Mouse (Mus musculus) limb, embryonic 15.5 days (tissue): ENCODE measurements around the gene Gstp1. TPM values are rescaled to one million over a fixed set of nuclear protein-coding genes. Genes with fewer than 3 reads are reported as not detected.

Experiments
- ATAC-seq: fragments of 200-750 bp; cut with Nextera tagmentation; 2 replicates; pipeline ENCODE4 v1.8.0; 2017; ENCODE audit warnings: low read depth, moderate TSS enrichment; ENCODE audit not compliant: insufficient number of reproducible peaks, low FRiP score, low TSS enrichment
- H3K27ac ChIP-seq: fragments of 300-500 bp; sonication (generic); 2 replicates; pipeline ENCODE4 v1.5.1; 2015; ENCODE audit warnings: moderate library complexity, mild to moderate bottlenecking, inconsistent platforms
- H3K27me3 ChIP-seq: fragments of 300-500 bp; sonication (generic); 2 replicates; pipeline ENCODE4 v1.6.1; 2015; ENCODE audit warnings: inconsistent platforms
- H3K36me3 ChIP-seq: fragments of 300-500 bp; sonication (generic); 2 replicates; pipeline ENCODE4 v1.6.1; 2015; ENCODE audit warnings: inconsistent platforms
- H3K4me1 ChIP-seq: fragments of 300-500 bp; sonication (generic); 2 replicates; pipeline ENCODE4 v1.6.1; 2015; ENCODE audit warnings: inconsistent platforms
- H3K4me2 ChIP-seq: fragments of 300-500 bp; sonication (generic); 2 replicates; pipeline ENCODE4 v1.6.1; 2015; ENCODE audit warnings: mild to moderate bottlenecking, inconsistent platforms
- H3K4me3 ChIP-seq: fragments of 300-500 bp; sonication (generic); 2 replicates; pipeline ENCODE4 v1.5.1; 2015; ENCODE audit warnings: mild to moderate bottlenecking, inconsistent platforms
- H3K9ac ChIP-seq: fragments of 300-500 bp; sonication (generic); 2 replicates; pipeline ENCODE4 v1.6.1; 2015; ENCODE audit warnings: inconsistent platforms
- H3K9me3 ChIP-seq: fragments of 300-500 bp; sonication (generic); 2 replicates; pipeline ENCODE4 v1.6.1; 2016; ENCODE audit warnings: inconsistent platforms
- WGBS: fragments of 180-500 bp; shearing (Covaris S2); methylation state at CpG from one replicate; pipeline ENCODE4 v1.1.7; 2015; 5-methylcytosine and 5-hydroxymethylcytosine counted together
- polyA plus RNA-seq: library from polyadenylated mRNA; unstranded; fragments of >200 nt; fragmentation: Nextera tagmentation; extraction: Ambion mirVana; gene quantifications from 2 replicates; pipeline ENCODE4 v1.2.1, GENCODE M21; 2015

Gene Gstp1
- polyA plus RNA-seq = 488 and 537 TPM in 2 replicates

- peak; percentile 81 for ATAC-seq
- H3K4me2 ChIP-seq = peak within 1 kb of the TSS; percentile 66
- no peaks in the 10 kb centered on the region for H3K9me3 ChIP-seq
- peaks cover 7% of the 10 kb centered on the region for H3K36me3 ChIP-seq
- peak within 1 kb of the TSS; percentile 74 for H3K4me3 ChIP-seq
- H3K27me3 ChIP-seq = no peaks in the 10 kb centered on the region
- H3K27ac ChIP-seq = peak within 1 kb of the TSS; percentile 83
- H3K9ac ChIP-seq = peak within 1 kb of the TSS; percentile 82
- WGBS = 0% methylated on average over 26 of the region's 26 CpGs
- H3K4me1 ChIP-seq = peaks cover 14% of the 10 kb centered on the region
Observed at GRCm38 (mm10) chr19:4037788-4038232, at the start of gene Gstp1. TSS of gene Gstp1 (minus strand) at chr19:4037985.

GRCm38 (mm10) chr19:4087090-4087489, 49.3 kb upstream of the Gstp1 start:
- no peaks in the 10 kb centered on the region for H3K4me1 ChIP-seq
- 0 out of 2 replicates have a peak, but pooled peaks cover 12% of the 10 kb centered on the region for H3K27me3 ChIP-seq
- H3K9ac ChIP-seq = no peak overlapping the region
- H3K4me2 ChIP-seq = no peak overlapping the region
- no peak overlapping the region for H3K27ac ChIP-seq
- WGBS = 84% methylated on average over 5 of the region's 5 CpGs
- no peak overlapping the region for H3K4me3 ChIP-seq
- H3K36me3 ChIP-seq = no peaks in the 10 kb centered on the region
- no peaks in the 10 kb centered on the region for H3K9me3 ChIP-seq
- no peak for ATAC-seq

DNA sequence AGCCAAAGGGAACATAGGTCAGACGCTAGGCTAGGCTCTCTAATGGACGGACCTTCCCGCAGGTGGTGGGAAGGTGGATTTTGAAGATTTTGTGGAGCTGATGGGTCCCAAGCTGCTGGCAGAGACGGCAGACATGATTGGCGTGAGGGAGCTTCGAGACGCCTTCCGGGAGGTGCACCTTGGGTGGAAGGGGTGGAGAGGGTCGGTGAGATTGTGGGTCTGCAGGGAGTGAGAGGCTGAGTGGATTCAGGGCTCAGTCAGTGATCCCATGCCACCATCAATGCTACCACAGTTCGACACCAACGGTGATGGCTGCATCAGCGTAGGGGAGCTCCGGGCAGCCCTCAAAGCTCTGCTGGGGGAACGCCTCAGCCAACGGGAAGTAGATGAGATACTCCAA, 48.4 kb upstream of the Gstp1 start:
- no peak for ATAC-seq
- no peak overlapping the region for H3K27ac ChIP-seq
- 91% methylated on average over 15 of the region's 15 CpGs for WGBS

DNA sequence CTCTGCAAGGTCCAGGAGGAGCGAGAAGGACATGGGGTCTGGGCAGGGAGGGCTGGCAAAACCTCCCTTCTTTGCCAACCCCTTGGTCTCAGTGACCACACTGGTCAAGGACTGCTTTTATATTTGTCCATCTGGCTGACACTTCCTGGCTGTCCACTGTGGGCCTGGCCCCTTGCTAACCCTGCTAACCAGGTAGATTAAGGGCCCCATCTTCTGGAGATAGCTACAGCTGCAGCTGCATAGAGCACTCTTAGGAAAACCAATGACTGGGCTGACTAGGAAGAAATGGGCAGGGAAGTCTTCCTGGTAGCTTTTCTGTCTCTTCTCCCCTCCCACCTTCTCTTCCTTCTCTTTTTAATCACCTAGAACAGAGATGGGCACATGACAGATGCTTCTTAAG, 47.2 kb upstream of the Gstp1 start:
- H3K27me3 ChIP-seq = 0 out of 2 replicates have a peak, but pooled peaks cover 12% of the 10 kb centered on the region
- H3K4me2 ChIP-seq = no peak overlapping the region
- no peak overlapping the region for H3K9ac ChIP-seq
- no peak for ATAC-seq
- H3K36me3 ChIP-seq = no peaks in the 10 kb centered on the region
- H3K4me1 ChIP-seq = no peaks in the 10 kb centered on the region
- 100% methylated on average over 1 of the region's 1 CpGs for WGBS
- H3K9me3 ChIP-seq = no peaks in the 10 kb centered on the region
- H3K27ac ChIP-seq = no peak overlapping the region
- no peak overlapping the region for H3K4me3 ChIP-seq

More for the DNA sequence above, 48.4 kb upstream of the Gstp1 start:
- Histone ChIP-seq H3K4me3 (no peak overlapping the region), H3K4me2 (no peak overlapping the region), H3K36me3 (no peaks in the 10 kb centered on the region), H3K9me3 (no peaks in the 10 kb centered on the region), H3K9ac (no peak overlapping the region), H3K27me3 (0 out of 2 replicates have a peak, but pooled peaks cover 12% of the 10 kb centered on the region), H3K4me1 (no peaks in the 10 kb centered on the region)

DNA sequence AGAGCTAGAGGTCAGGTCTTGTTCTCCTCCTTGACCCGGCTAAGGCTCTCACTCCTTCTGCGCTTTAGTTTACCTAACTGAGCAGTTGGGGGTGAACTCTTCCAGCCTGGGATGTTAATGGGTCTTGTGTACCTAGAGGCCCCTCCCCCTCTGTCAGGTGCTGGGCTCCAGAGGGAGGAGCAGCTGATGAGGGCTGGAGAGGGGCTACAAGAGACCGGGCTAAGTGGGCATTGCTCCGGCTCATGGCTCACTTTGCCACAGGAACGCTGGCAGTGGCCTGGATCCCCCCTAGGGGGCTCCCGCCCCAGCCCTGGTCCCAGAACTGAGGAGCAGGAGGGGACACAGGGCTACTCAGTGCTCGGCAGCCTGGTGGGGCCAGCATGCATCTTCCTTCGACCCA, 46.0 kb upstream of the Gstp1 start:
- no peaks in the 10 kb centered on the region for H3K4me1 ChIP-seq
- 30% methylated on average over 8 of the region's 8 CpGs for WGBS
- no peak overlapping the region for H3K4me3 ChIP-seq
- no peaks in the 10 kb centered on the region for H3K36me3 ChIP-seq
- 0 out of 2 replicates have a peak, but pooled peaks cover 7% of the 10 kb centered on the region for H3K27me3 ChIP-seq
- no peak overlapping the region for H3K9ac ChIP-seq
- no peak overlapping the region for H3K27ac ChIP-seq
- no peak overlapping the region for H3K4me2 ChIP-seq
- no peaks in the 10 kb centered on the region for H3K9me3 ChIP-seq
- no peak for ATAC-seq

- 84% methylated on average over 7 of the region's 7 CpGs for WGBS
- H3K9ac ChIP-seq = no peak overlapping the region
- H3K36me3 ChIP-seq = no peaks in the 10 kb centered on the region
- H3K4me2 ChIP-seq = no peak overlapping the region
- H3K9me3 ChIP-seq = no peaks in the 10 kb centered on the region
- 0 out of 2 replicates have a peak, but pooled peaks cover 7% of the 10 kb centered on the region for H3K27me3 ChIP-seq
- no peak for ATAC-seq
- H3K27ac ChIP-seq = no peak overlapping the region
- H3K4me3 ChIP-seq = no peak overlapping the region
- H3K4me1 ChIP-seq = no peaks in the 10 kb centered on the region
Observed at GRCm38 (mm10) chr19:4083316-4083715, 45.5 kb upstream of the Gstp1 start.

DNA sequence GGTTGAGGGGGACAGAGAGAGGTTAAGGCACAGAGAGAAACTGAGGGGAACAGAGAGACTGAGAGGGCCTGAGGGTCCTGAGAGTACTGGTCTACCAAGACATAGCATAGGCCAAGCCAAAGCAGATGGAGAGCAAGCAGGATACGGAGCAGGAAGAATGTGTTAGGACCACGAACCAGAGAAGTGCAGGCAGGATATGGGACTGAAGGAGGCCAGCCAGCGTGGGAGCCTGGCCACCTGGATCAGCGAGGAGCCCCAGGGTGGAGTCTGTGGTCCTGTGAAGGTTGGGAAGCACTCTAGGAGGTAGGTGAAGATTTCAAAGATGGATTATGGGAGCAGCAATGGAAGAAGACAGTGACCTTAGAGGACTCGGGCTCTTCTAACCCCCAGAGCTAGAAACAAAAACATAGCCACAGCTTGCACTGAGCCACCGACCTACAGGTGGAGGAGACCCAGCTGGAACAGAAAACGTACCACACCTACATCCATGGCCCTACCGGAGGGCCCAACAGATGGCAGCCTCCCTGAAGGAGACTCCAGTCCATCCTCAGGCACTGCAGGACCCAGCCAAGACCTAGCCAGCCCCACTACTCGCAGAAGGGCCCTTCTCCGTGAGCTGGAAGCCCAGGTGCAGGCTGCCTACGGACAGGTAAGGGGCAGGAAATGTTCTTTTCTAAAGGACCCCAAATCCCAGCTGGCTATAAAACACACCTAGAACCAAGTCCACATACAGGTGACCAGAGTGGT, 44.6 kb upstream of the Gstp1 start:
- Histone ChIP-seq H3K4me2 (no peak overlapping the region), H3K27me3 (0 out of 2 replicates have a peak, but pooled peaks cover 7% of the 10 kb centered on the region), H3K4me1 (no peaks in the 10 kb centered on the region), H3K36me3 (no peaks in the 10 kb centered on the region), H3K9me3 (no peaks in the 10 kb centered on the region), H3K27ac (no peak overlapping the region), H3K9ac (no peak overlapping the region), H3K4me3 (no peak overlapping the region)
- 80% methylated on average over 11 of the region's 11 CpGs for WGBS
- ATAC-seq = no peak

DNA sequence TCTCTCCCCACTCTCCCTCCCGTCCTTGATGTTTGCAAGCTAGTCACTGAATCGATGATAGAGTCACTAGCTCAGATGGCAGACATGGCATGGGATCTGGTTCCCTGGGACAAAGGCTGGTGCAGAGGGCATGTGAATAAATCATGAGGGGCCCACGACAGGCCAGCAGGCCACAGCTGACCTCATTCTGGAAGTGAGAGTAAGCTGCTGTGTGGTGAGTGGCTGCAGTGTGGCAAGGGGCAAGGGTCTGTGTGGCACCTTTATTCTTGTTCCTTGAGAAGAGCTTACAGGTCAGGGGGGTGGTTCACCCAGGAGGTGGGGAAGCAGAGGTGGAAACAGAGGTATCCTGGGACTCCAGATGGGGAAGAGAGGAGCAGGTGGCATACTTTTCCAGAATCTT, 43.6 kb upstream of the Gstp1 start, which contains the start of gene Cabp2:
Cabp2 (plus strand) TSS at position 185 of the 400 bp plus-strand sequence.
- no peaks in the 10 kb centered on the region for H3K4me1 ChIP-seq
- H3K9ac ChIP-seq = no peak within 1 kb of the TSS
- WGBS = 65% methylated on average over 3 of the region's 3 CpGs
- ATAC-seq = no peak
- no peak within 1 kb of the TSS for H3K4me3 ChIP-seq
- H3K9me3 ChIP-seq = no peaks in the 10 kb centered on the region
- H3K36me3 ChIP-seq = no peaks in the 10 kb centered on the region
- 0 out of 2 replicates have a peak, but pooled peaks cover 7% of the 10 kb centered on the region for H3K27me3 ChIP-seq
- H3K27ac ChIP-seq = no peak within 1 kb of the TSS
- no peak within 1 kb of the TSS for H3K4me2 ChIP-seq

- WGBS = 61% methylated on average over 8 of the region's 8 CpGs
- Histone ChIP-seq H3K27me3 (0 out of 2 replicates have a peak, but pooled peaks cover 7% of the 10 kb centered on the region), H3K9ac (no peak overlapping the region), H3K36me3 (no peaks in the 10 kb centered on the region), H3K9me3 (no peaks in the 10 kb centered on the region), H3K4me1 (no peaks in the 10 kb centered on the region), H3K4me2 (no peak overlapping the region), H3K4me3 (no peak overlapping the region), H3K27ac (no peak overlapping the region)
- no peak for ATAC-seq
Observed at GRCm38 (mm10) chr19:4080511-4081009, 42.8 kb upstream of the Gstp1 start.

- no peaks in the 10 kb centered on the region for H3K36me3 ChIP-seq
- H3K4me3 ChIP-seq = no peak overlapping the region
- no peak overlapping the region for H3K9ac ChIP-seq
- no peak for ATAC-seq
- no peaks in the 10 kb centered on the region for H3K9me3 ChIP-seq
- H3K27ac ChIP-seq = no peak overlapping the region
- no peaks in the 10 kb centered on the region for H3K4me1 ChIP-seq
- H3K4me2 ChIP-seq = no peak overlapping the region
- 82% methylated on average over 1 of the region's 1 CpGs for WGBS
- 0 out of 2 replicates have a peak, but pooled peaks cover 7% of the 10 kb centered on the region for H3K27me3 ChIP-seq
Observed at GRCm38 (mm10) chr19:4079594-4079993, 41.8 kb upstream of the Gstp1 start.

DNA sequence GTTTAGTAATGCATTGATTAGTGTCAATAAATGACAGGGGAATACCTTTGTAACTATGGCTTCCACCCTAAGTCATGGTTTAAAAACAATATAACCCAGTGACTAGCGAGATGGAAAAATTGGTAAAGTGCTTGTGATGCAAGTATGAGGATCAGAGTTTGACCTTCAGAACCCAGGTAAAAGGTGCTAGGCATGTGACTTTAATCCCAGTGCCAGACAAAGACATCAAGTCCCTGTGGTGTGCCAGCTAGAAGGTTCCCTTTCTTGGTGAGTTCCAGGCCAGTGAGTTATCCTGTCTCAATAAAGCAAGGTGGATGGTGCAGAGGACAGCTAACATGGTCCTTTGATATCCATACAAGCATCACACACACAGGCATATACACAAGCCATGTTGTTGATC, 37.7 kb upstream of the Gstp1 start:
- H3K9me3 ChIP-seq = no peaks in the 10 kb centered on the region
- H3K9ac ChIP-seq = no peak overlapping the region
- no peak overlapping the region for H3K27ac ChIP-seq
- no peaks in the 10 kb centered on the region for H3K4me1 ChIP-seq
- H3K4me2 ChIP-seq = no peak overlapping the region
- no peaks in the 10 kb centered on the region for H3K36me3 ChIP-seq
- H3K27me3 ChIP-seq = no peaks in the 10 kb centered on the region
- H3K4me3 ChIP-seq = no peak overlapping the region
- ATAC-seq = no peak
- 88% methylated on average over 1 of the region's 1 CpGs for WGBS

DNA sequence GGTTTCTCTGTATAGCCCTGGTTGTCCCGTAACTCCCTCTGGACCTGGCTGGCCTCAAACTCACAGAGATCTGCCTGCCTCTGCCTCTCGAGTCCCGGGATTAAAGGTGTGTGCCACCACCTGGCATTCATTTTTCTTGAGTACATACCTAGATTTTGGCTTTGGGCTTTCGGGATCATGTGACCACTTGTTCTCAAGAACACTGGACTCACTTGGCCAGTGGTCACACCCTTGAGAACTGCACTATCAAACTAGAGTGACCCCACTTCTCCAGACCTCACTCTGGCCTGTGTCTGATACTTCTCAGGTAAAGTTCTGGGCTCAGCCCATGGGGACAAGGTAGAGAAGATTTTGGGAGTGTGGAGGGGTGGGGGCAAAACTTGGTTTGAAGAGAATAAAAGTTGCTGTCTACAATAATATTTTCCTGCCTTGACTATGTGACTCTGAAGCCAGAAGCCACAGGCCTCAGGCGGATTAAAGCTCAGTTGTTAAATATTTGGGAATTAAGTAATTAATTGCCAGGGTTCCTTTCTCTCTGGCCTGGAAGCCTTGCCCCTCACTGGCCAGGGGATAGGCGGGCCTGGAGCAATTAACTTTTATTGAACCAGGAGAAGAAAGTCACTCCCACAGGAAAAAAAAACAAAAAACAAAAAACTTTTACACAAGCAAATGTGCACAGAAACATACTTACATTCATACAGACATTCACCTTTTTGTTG, 35.1 kb upstream of the Gstp1 start:
- no peaks in the 10 kb centered on the region for H3K36me3 ChIP-seq
- WGBS = 67% methylated on average over 6 of the region's 6 CpGs

More for the DNA sequence above, 35.1 kb upstream of the Gstp1 start:
- no peak overlapping the region for H3K4me3 ChIP-seq
- no peak overlapping the region for H3K9ac ChIP-seq
- no peaks in the 10 kb centered on the region for H3K4me1 ChIP-seq
- ATAC-seq = no peak
- no peak overlapping the region for H3K27ac ChIP-seq
- H3K27me3 ChIP-seq = no peaks in the 10 kb centered on the region
- H3K9me3 ChIP-seq = no peaks in the 10 kb centered on the region
- H3K4me2 ChIP-seq = no peak overlapping the region
